Mouse (Mus musculus) stomach, postnatal 0 days (tissue): ENCODE measurements at regions not wholly inside any gene's neighbourhood (a gene's known extent, or its start where the extent isn't known, plus 50 kb on each side); places are given as distances from the start of the nearest gene placed in this dataset.

ENCODE experiments used
- CTCF ChIP-seq: IDR thresholded peaks from 2 replicates; pipeline ENCODE4 v1.5.1; 2016; ENCODE audit warnings: antibody characterized with exemption, low read depth, mild to moderate bottlenecking, moderate library complexity
- EP300 ChIP-seq: optimal IDR thresholded peaks from 2 replicates; pipeline ENCODE3; 2016; ENCODE audit warnings: antibody characterized with exemption

DNA sequence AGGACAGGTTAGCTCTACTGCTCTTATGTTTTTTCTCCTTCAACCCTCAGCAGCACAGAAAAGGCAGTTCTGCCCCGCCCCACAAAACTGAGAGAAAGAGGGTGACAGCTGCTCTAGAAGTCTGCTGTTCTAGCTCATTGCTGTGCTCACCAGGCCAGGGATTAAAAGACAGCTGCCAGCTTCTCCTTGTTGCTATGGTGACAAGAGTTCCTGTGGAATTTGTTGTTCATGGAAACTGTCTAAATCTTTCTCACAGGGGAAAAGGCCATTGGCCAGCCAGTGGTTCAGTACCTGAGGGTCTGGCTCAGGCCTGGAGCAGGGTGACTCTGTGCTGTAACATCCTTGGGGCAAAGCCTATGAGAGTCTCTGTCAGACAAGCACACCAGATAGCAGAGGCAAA is 405.6 kb upstream of the 4930550L24Rik start:
- TF ChIP-seq CTCF, result no peak
- no peak for TF ChIP-seq EP300
